Mouse (Mus musculus): ENCODE results near the gene Tdrd9. TPM values are rescaled to one million over a fixed set of nuclear protein-coding genes. Genes with fewer than 3 reads are reported as not detected.
A peak's percentile ranks its signal among the peaks of the same experiment; 100 is the strongest.

Gene Tdrd9
- polyA plus RNA-seq, 1 experiment from 2014 or later = 0.21 TPM

GRCm38 (mm10) chr12:111999735-112000134, 28.4 kb downstream of the Tdrd9 start:
- Histone ChIP-seq H3K27ac (replicated peaks; ENCODE audit: low read depth, low read length) (no peak overlapping the region), H3K9me3 (ENCODE audit: control insufficient read depth, low read length) (no peaks in the 10 kb centered on the region), H3K9ac (ENCODE audit: low read depth, low read length) (no peak overlapping the region), H3K27me3 (replicated peaks; ENCODE audit: control insufficient read depth, insufficient read depth, low read length) (no peaks in the 10 kb centered on the region), H3K4me2 (ENCODE audit: low read depth, low read length) (no peak overlapping the region), H3K4me1 (ENCODE audit: control insufficient read depth, insufficient read depth, low read length) (no peaks in the 10 kb centered on the region), H3K4me3 (ENCODE audit: low read depth, low read length) (no peak overlapping the region), H3K36me3 (ENCODE audit: control insufficient read depth, insufficient read depth, low read length) (no peaks in the 10 kb centered on the region)
- 90% methylated on average over 7 of the region's 7 CpGs for WGBS
- no peak for ATAC-seq (ENCODE audit: low read depth)
- no peak for DNase-seq (ENCODE audit: low spot score)

DNA sequence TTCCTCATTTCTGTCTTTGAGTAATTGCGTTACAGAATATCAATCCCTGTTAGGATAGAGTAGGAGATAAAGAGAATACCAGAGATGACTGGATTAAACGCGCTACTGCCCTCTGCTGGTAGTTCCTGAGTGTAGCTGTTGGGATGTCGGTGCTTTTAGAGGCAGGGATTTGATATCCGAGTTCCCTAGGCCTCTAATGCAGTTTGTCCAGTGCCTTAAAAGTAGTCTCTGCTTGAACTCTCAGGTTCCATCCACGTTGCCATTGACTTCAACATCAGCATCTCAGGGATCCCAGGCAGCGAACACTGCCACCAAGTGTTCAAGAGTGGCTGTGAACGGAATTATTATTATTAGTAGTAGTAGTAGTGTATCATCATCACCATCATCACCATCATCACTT, 29.9 kb downstream of the Tdrd9 start:
- DNase-seq (ENCODE audit: low spot score) = peak; percentile 80
- Histone ChIP-seq H3K36me3 (ENCODE audit: control insufficient read depth, insufficient read depth, low read length) (no peaks in the 10 kb centered on the region), H3K9me3 (ENCODE audit: control insufficient read depth, low read length) (no peaks in the 10 kb centered on the region), H3K4me3 (ENCODE audit: low read depth, low read length) (no peak overlapping the region), H3K27me3 (replicated peaks; ENCODE audit: control insufficient read depth, insufficient read depth, low read length) (no peaks in the 10 kb centered on the region), H3K27ac (replicated peaks; ENCODE audit: low read depth, low read length) (no peak overlapping the region), H3K4me1 (ENCODE audit: control insufficient read depth, insufficient read depth, low read length) (no peaks in the 10 kb centered on the region), H3K9ac (ENCODE audit: low read depth, low read length) (no peak overlapping the region), H3K4me2 (ENCODE audit: low read depth, low read length) (no peak overlapping the region)
- ATAC-seq (ENCODE audit: low read depth) = 0 out of 2 replicates have a peak, but pooled peaks have one; percentile 44
- WGBS = 21% methylated on average over 8 of the region's 8 CpGs

DNA sequence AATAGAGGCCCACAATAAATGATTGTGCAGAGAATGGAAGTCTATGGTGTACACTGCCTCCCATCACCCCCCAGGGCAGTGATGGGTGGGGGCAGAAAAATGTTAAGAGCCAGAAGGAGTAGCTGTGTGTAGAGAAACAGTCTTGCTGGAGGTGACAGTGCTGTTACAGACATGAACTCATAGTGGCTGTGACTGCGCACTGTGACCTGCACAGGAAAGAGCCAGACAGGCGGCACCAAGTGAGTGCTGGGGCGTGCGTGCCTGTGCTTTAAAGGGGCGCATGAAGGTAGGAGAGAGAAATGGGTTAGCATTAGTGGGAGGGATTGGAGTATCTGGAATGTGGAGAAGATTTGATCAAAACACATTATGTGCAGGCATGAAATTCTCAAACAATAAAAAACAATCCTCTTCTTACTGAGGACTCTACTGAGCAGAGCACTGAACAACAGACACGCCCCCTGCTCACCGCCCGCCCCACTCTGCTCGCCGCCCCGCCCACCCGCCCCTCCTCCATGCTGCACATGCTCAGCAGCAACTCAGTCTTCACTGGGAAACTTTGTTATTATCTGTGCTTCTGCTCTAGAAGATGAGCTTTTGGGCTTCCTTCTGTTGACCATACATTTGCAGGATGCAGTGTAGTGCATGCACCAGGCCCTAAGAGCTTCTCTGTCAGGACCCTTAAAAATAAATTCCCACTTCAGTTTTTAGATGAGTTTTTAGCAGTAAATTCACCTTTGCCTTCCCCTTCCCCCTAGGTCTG, 41.3 kb downstream of the Tdrd9 start:
- Histone ChIP-seq H3K27me3 (replicated peaks; ENCODE audit: control insufficient read depth, insufficient read depth, low read length) (no peaks in the 10 kb centered on the region), H3K4me2 (ENCODE audit: low read depth, low read length) (peak overlapping the region; percentile 45), H3K27ac (replicated peaks; ENCODE audit: low read depth, low read length) (no peak overlapping the region), H3K36me3 (ENCODE audit: control insufficient read depth, insufficient read depth, low read length) (no peaks in the 10 kb centered on the region), H3K4me1 (ENCODE audit: control insufficient read depth, insufficient read depth, low read length) (no peaks in the 10 kb centered on the region), H3K4me3 (ENCODE audit: low read depth, low read length) (peak overlapping the region; percentile 8; the same call in 1 of the 2 replicates), H3K9ac (ENCODE audit: low read depth, low read length) (0 out of 2 replicates have a peak overlapping the region, but pooled peaks have one; percentile 6), H3K9me3 (ENCODE audit: control insufficient read depth, low read length) (peaks cover 4% of the 10 kb centered on the region; the same call in 1 of the 2 replicates)
- DNase-seq (ENCODE audit: low spot score) (peak; percentile 49), ATAC-seq (ENCODE audit: low read depth) (peak; percentile 93)
- 47% methylated on average over 8 of the region's 12 CpGs for WGBS

- Histone ChIP-seq H3K4me1 (ENCODE audit: control insufficient read depth, insufficient read depth, low read length) (no peaks in the 10 kb centered on the region), H3K9ac (ENCODE audit: low read depth, low read length) (0 out of 2 replicates have a peak overlapping the region, but pooled peaks have one; percentile 6), H3K4me3 (ENCODE audit: low read depth, low read length) (peak overlapping the region; percentile 8; the same call in 1 of the 2 replicates), H3K27ac (replicated peaks; ENCODE audit: low read depth, low read length) (0 out of 2 replicates have a peak overlapping the region, but pooled peaks have one; percentile 31), H3K9me3 (ENCODE audit: control insufficient read depth, low read length) (peaks cover 4% of the 10 kb centered on the region; the same call in 1 of the 2 replicates), H3K36me3 (ENCODE audit: control insufficient read depth, insufficient read depth, low read length) (no peaks in the 10 kb centered on the region), H3K27me3 (replicated peaks; ENCODE audit: control insufficient read depth, insufficient read depth, low read length) (no peaks in the 10 kb centered on the region), H3K4me2 (ENCODE audit: low read depth, low read length) (peak overlapping the region; percentile 45)
- ATAC-seq (ENCODE audit: low read depth) (peak; percentile 74), DNase-seq (ENCODE audit: low spot score) (peak; percentile 36)
- WGBS = 25% methylated on average over 14 of the region's 14 CpGs
These were observed 42.0 kb downstream of the Tdrd9 start for GRCm38 (mm10) chr12:112013271-112013801.

DNA sequence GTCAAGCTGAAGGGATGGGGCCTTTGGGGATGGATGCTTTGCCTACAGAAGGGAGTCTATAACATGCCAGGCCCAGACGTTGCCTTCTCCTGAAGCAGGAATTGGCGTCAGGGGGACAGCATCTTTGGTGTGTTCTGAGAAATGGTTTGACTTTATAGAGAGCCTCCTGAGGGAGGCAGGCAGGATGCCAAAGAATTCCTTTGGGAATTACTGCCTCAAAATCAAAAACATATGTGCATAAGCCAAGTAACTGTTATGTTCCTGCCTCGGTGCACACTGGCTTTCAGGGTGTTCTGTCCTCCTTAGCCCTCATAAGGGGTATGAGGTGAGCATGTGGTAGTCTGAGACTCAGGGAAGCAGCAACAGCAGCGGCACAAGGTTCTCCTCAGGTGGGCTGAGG, 45.0 kb downstream of the Tdrd9 start:
- no peaks in the 10 kb centered on the region for H3K36me3 ChIP-seq (ENCODE audit: control insufficient read depth, insufficient read depth, low read length)
- H3K27ac ChIP-seq (replicated peaks; ENCODE audit: low read depth, low read length) = 0 out of 2 replicates have a peak overlapping the region, but pooled peaks have one; percentile 15
- no peaks in the 10 kb centered on the region for H3K27me3 ChIP-seq (replicated peaks; ENCODE audit: control insufficient read depth, insufficient read depth, low read length)
- H3K9ac ChIP-seq (ENCODE audit: low read depth, low read length) = no peak overlapping the region
- H3K4me2 ChIP-seq (ENCODE audit: low read depth, low read length) = no peak overlapping the region
- H3K9me3 ChIP-seq (ENCODE audit: control insufficient read depth, low read length) = peaks cover 11% of the 10 kb centered on the region; the same call in 1 of the 2 replicates
- 35% methylated on average over 4 of the region's 4 CpGs for WGBS
- DNase-seq (ENCODE audit: low spot score) (peak; percentile 32), ATAC-seq (ENCODE audit: low read depth) (no peak)
- H3K4me3 ChIP-seq (ENCODE audit: low read depth, low read length) = no peak overlapping the region
- no peaks in the 10 kb centered on the region for H3K4me1 ChIP-seq (ENCODE audit: control insufficient read depth, insufficient read depth, low read length)

GRCm38 (mm10) chr12:112023306-112023705, 51.9 kb downstream of the Tdrd9 start:
- Histone ChIP-seq H3K36me3 (ENCODE audit: control insufficient read depth, insufficient read depth, low read length) (no peaks in the 10 kb centered on the region), H3K9ac (ENCODE audit: low read depth, low read length) (no peak overlapping the region), H3K4me1 (ENCODE audit: control insufficient read depth, insufficient read depth, low read length) (no peaks in the 10 kb centered on the region), H3K27me3 (replicated peaks; ENCODE audit: control insufficient read depth, insufficient read depth, low read length) (no peaks in the 10 kb centered on the region), H3K4me2 (ENCODE audit: low read depth, low read length) (no peak overlapping the region), H3K4me3 (ENCODE audit: low read depth, low read length) (no peak overlapping the region), H3K27ac (replicated peaks; ENCODE audit: low read depth, low read length) (no peak overlapping the region), H3K9me3 (ENCODE audit: control insufficient read depth, low read length) (peaks cover 18% of the 10 kb centered on the region)
- no peak for DNase-seq (ENCODE audit: low spot score)
- WGBS = 79% methylated on average over 2 of the region's 2 CpGs
- ATAC-seq (ENCODE audit: low read depth) = no peak

GRCm38 (mm10) chr12:112024581-112025310, 53.4 kb downstream of the Tdrd9 start:
- Histone ChIP-seq H3K4me2 (ENCODE audit: low read depth, low read length) (no peak overlapping the region), H3K27me3 (replicated peaks; ENCODE audit: control insufficient read depth, insufficient read depth, low read length) (no peaks in the 10 kb centered on the region), H3K9me3 (ENCODE audit: control insufficient read depth, low read length) (peaks cover 18% of the 10 kb centered on the region), H3K4me1 (ENCODE audit: control insufficient read depth, insufficient read depth, low read length) (no peaks in the 10 kb centered on the region), H3K4me3 (ENCODE audit: low read depth, low read length) (no peak overlapping the region), H3K27ac (replicated peaks; ENCODE audit: low read depth, low read length) (no peak overlapping the region), H3K36me3 (ENCODE audit: control insufficient read depth, insufficient read depth, low read length) (no peaks in the 10 kb centered on the region), H3K9ac (ENCODE audit: low read depth, low read length) (no peak overlapping the region)
- 79% methylated on average over 17 of the region's 17 CpGs for WGBS
- no peak for DNase-seq (ENCODE audit: low spot score)
- no peak for ATAC-seq (ENCODE audit: low read depth)

GRCm38 (mm10) chr12:112025457-112025856, 54.1 kb downstream of the Tdrd9 start:
- ATAC-seq (ENCODE audit: low read depth) (no peak), DNase-seq (ENCODE audit: low spot score) (no peak)
- H3K4me3 ChIP-seq (ENCODE audit: low read depth, low read length) = no peak overlapping the region
- no peaks in the 10 kb centered on the region for H3K27me3 ChIP-seq (replicated peaks; ENCODE audit: control insufficient read depth, insufficient read depth, low read length)
- H3K4me1 ChIP-seq (ENCODE audit: control insufficient read depth, insufficient read depth, low read length) = no peaks in the 10 kb centered on the region
- no peak overlapping the region for H3K4me2 ChIP-seq (ENCODE audit: low read depth, low read length)
- peaks cover 14% of the 10 kb centered on the region for H3K9me3 ChIP-seq (ENCODE audit: control insufficient read depth, low read length)
- no peak overlapping the region for H3K9ac ChIP-seq (ENCODE audit: low read depth, low read length)
- H3K36me3 ChIP-seq (ENCODE audit: control insufficient read depth, insufficient read depth, low read length) = no peaks in the 10 kb centered on the region
- WGBS = 83% methylated on average over 13 of the region's 13 CpGs
- no peak overlapping the region for H3K27ac ChIP-seq (replicated peaks; ENCODE audit: low read depth, low read length)

All from embryonic facial prominence, embryonic 14.5 days (tissue).